Mouse (Mus musculus) neural tube, embryonic 11.5 days (tissue): ENCODE results near the gene Spryd3. TPM values are rescaled to one million over a fixed set of nuclear protein-coding genes. Genes with fewer than 3 reads are reported as not detected.
A peak's percentile ranks its signal among the peaks of the same experiment; 100 is the strongest.

Experiments
- ATAC-seq: fragments of 200-750 bp; cut with Nextera tagmentation; 2 replicates; pipeline ENCODE4 v1.8.0; 2017; ENCODE audit warnings: moderate number of reproducible peaks, mild to moderate bottlenecking, moderate TSS enrichment, moderate library complexity; ENCODE audit not compliant: insufficient read depth, low FRiP score, low TSS enrichment
- DNase-seq: peaks from one replicate; pipeline ENCODE4 v3.0.0-alpha.2; 2015; ENCODE audit warnings: low spot score
- H3K27ac ChIP-seq: fragments of 300-500 bp; sonication (generic); 2 replicates; pipeline ENCODE4 v1.5.1; 2014; ENCODE audit warnings: low read depth, mild to moderate bottlenecking, low read length
- H3K27me3 ChIP-seq: fragments of 300-500 bp; sonication (generic); 2 replicates; pipeline ENCODE4 v1.6.1; 2014; ENCODE audit warnings: mild to moderate bottlenecking, low read length, mixed read lengths; ENCODE audit not compliant: control insufficient read depth, insufficient read depth
- H3K36me3 ChIP-seq: fragments of 300-500 bp; sonication (generic); 2 replicates; pipeline ENCODE4 v1.6.1; 2014; ENCODE audit warnings: mild to moderate bottlenecking, low read length, moderate library complexity, mixed read lengths; ENCODE audit not compliant: control insufficient read depth, insufficient read depth
- H3K4me1 ChIP-seq: fragments of 300-500 bp; sonication (generic); 2 replicates; pipeline ENCODE4 v1.6.1; 2014; ENCODE audit warnings: low read length, mixed read lengths; ENCODE audit not compliant: control insufficient read depth, insufficient read depth
- H3K4me2 ChIP-seq: fragments of 300-500 bp; sonication (generic); 2 replicates; pipeline ENCODE4 v1.6.1; 2014; ENCODE audit warnings: low read depth, mild to moderate bottlenecking, moderate library complexity
- H3K4me3 ChIP-seq: fragments of 300-500 bp; sonication (generic); 2 replicates; pipeline ENCODE4 v1.5.1; 2014; ENCODE audit warnings: low read depth, low read length
- H3K9ac ChIP-seq: fragments of 300-500 bp; sonication (generic); 2 replicates; pipeline ENCODE4 v1.6.1; 2014; ENCODE audit warnings: mild to moderate bottlenecking, low read length
- H3K9me3 ChIP-seq: fragments of 300-500 bp; sonication (generic); 2 replicates; pipeline ENCODE4 v1.6.1; 2016; ENCODE audit warnings: low read length; ENCODE audit not compliant: control insufficient read depth
- WGBS: fragments of 180-500 bp; shearing (Covaris S2); extraction: QIAGEN DNeasy Blood & Tissue Kit; methylation state at CpG from one replicate; pipeline ENCODE4 v1.1.7; 2014; 5-methylcytosine and 5-hydroxymethylcytosine counted together
- polyA plus RNA-seq: library from polyadenylated mRNA; unstranded; fragments of >200 nt; fragmentation: Nextera tagmentation; extraction: Ambion mirVana; gene quantifications from 2 replicates; pipeline ENCODE4 v1.2.1, GENCODE M21; 2014

The Spryd3 gene
- polyA plus RNA-seq, 1 experiment from 2014 or later, result 17.0 TPM

- Histone ChIP-seq H3K9ac (no peak overlapping the region), H3K36me3 (no peaks in the 10 kb centered on the region), H3K27me3 (peaks cover 26% of the 10 kb centered on the region), H3K4me1 (peaks cover 31% of the 10 kb centered on the region), H3K27ac (no peak overlapping the region), H3K4me2 (no peak overlapping the region), H3K4me3 (no peak overlapping the region), H3K9me3 (no peaks in the 10 kb centered on the region)
- WGBS, result 26% methylated on average over 18 of the region's 18 CpGs
- DNase-seq, result no peak
- no peak for ATAC-seq
Observed at GRCm38 (mm10) chr15:102105764-102106730, 30.0 kb downstream of the Spryd3 start.

DNA sequence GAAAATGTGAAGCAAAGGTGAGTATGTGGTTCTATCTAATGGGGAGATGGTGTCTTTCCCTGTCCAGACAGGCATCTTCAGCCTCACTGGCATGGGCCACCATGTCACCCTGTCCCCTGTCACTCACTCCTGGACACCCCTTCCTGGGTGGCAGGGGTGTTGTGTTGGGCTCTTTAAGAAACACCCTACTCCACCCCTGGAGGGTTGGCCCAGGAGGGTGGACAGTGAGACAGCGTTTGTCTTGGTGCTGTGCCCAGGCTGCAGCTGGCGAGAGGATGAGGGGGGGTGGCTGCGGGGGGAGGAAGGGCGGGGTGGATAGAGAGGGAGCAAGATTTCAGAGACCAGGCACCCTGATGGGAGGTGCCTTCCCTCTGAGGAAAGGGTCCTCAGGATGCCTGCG lies 30.7 kb downstream of the Spryd3 start:
- Histone ChIP-seq H3K27me3 (peaks cover 26% of the 10 kb centered on the region), H3K27ac (no peak overlapping the region), H3K4me1 (peaks cover 37% of the 10 kb centered on the region), H3K9ac (no peak overlapping the region), H3K4me3 (no peak overlapping the region), H3K4me2 (no peak overlapping the region), H3K36me3 (no peaks in the 10 kb centered on the region), H3K9me3 (no peaks in the 10 kb centered on the region)
- no peak for ATAC-seq
- 71% methylated on average over 5 of the region's 5 CpGs for WGBS
- DNase-seq, result no peak

- Histone ChIP-seq H3K9me3 (no peaks in the 10 kb centered on the region), H3K4me1 (peaks cover 46% of the 10 kb centered on the region), H3K27me3 (peaks cover 26% of the 10 kb centered on the region), H3K4me2 (peak overlapping the region; percentile 36), H3K4me3 (0 out of 2 replicates have a peak overlapping the region, but pooled peaks have one; percentile 19), H3K27ac (0 out of 2 replicates have a peak overlapping the region, but pooled peaks have one; percentile 8), H3K36me3 (no peaks in the 10 kb centered on the region), H3K9ac (no peak overlapping the region)
- no peak for ATAC-seq
- WGBS, result 22% methylated on average over 12 of the region's 12 CpGs
- DNase-seq, result peak; percentile 39
Observed at GRCm38 (mm10) chr15:102103947-102104555, 32.0 kb downstream of the Spryd3 start.

- Histone ChIP-seq H3K9ac (peak overlapping the region; percentile 53), H3K4me1 (peaks cover 46% of the 10 kb centered on the region), H3K27ac (peak overlapping the region; percentile 76), H3K4me2 (peak overlapping the region; percentile 36), H3K9me3 (no peaks in the 10 kb centered on the region), H3K36me3 (no peaks in the 10 kb centered on the region), H3K27me3 (peaks cover 27% of the 10 kb centered on the region), H3K4me3 (peak overlapping the region; percentile 20; the same call in 1 of the 2 replicates)
- no peak for ATAC-seq
- DNase-seq, result peak; percentile 20
- WGBS, result 2% methylated on average over 14 of the region's 14 CpGs
Observed at GRCm38 (mm10) chr15:102103371-102103946, 32.6 kb downstream of the Spryd3 start.

DNA sequence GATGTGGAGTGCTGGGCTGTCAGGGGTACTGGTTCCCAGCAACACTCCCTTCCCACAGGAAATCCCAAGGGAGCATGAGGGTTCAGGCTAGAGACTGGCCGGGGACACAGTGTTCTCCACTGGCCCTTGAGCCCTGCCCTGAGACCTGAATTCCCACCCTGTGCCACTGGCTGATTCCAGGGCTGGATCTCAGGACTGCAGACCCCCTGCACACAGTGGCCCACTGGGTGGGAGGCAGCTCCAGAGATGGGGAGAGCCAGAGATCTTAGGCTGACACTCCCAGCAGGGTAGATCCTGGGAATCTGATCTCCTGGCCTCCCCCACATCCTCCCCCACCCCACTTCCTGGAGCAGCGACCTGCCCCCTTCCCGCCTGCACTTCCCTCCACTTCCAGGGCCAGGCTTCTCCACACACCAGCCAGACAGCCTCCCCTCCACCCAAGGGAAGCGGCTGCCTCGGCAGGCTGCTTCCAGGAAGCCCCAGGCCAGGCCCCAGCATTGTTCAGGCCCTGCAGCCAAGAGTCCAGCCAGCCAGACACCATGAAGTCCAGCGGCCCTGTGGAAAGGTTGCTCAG lies 33.4 kb downstream of the Spryd3 start:
- peaks cover 27% of the 10 kb centered on the region for H3K27me3 ChIP-seq
- H3K4me1 ChIP-seq, result peaks cover 46% of the 10 kb centered on the region
- peak; percentile 22 for DNase-seq

DNA sequence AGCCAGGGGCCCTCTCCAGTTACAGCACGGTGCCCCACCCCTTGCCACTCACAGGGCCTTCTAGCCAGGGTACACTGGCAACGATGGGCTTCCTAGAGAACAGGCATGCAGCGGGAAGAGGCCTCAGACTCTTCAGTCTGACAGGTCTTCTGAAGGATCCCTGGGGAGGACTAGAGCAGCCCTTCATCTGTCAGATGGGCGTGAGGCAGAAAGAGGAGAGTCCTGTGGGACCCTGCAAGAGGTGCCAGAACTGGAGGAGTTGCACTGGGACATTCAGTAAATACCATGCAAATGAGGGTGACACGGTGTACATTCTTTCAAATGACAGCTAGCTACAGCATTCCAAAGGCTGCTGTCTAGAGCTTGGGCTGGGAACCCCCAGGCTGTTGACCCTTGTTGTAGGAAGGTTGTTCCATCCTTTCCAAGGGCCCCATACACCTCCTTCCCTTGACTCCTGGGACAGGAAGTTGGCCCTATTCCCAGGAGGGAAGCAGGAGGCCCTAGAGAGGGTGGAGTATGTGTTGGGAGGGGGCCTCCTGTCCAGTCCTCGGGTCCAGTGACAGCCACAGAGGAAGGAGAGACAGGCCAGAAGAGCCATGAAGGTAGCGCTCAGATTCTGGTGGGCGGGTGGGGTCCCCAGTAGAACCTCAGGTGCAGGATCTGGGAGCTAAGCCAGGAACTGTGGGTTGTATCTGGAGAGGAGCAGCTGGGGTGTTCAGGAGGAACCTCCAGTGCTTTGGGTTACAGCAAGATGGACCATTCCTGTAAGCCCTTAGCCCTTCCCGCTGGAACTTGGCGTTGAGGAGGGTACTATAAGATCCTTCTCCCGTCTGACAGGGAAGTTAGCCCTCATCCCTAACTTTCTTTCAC lies 34.1 kb downstream of the Spryd3 start:
- H3K4me2 ChIP-seq, result no peak overlapping the region
- H3K4me3 ChIP-seq, result no peak overlapping the region
- H3K36me3 ChIP-seq, result peaks cover 2% of the 10 kb centered on the region; the same call in 1 of the 2 replicates
- H3K9me3 ChIP-seq, result no peaks in the 10 kb centered on the region
- no peak overlapping the region; the same call in 1 of the 2 replicates for H3K9ac ChIP-seq
- DNase-seq (no peak), ATAC-seq (no peak)
- WGBS, result 32% methylated on average over 11 of the region's 11 CpGs
- H3K27ac ChIP-seq, result peak overlapping the region; percentile 76; the same call in 1 of the 2 replicates
- H3K27me3 ChIP-seq, result peaks cover 20% of the 10 kb centered on the region
- peaks cover 42% of the 10 kb centered on the region for H3K4me1 ChIP-seq

More for the DNA sequence above, 33.4 kb downstream of the Spryd3 start:
- peak overlapping the region; percentile 53 for H3K9ac ChIP-seq
- H3K4me2 ChIP-seq, result peak overlapping the region; percentile 36
- H3K4me3 ChIP-seq, result peak overlapping the region; percentile 20; the same call in 1 of the 2 replicates
- 19% methylated on average over 6 of the region's 6 CpGs for WGBS
- H3K27ac ChIP-seq, result peak overlapping the region; percentile 76
- no peak for ATAC-seq
- no peaks in the 10 kb centered on the region for H3K36me3 ChIP-seq
- no peaks in the 10 kb centered on the region for H3K9me3 ChIP-seq

- ATAC-seq (no peak; the same call in 1 of the 2 replicates), DNase-seq (no peak)
- H3K9ac ChIP-seq, result no peak overlapping the region
- H3K36me3 ChIP-seq, result peaks cover 2% of the 10 kb centered on the region
- H3K4me3 ChIP-seq, result peak overlapping the region; percentile 47
- peaks cover 36% of the 10 kb centered on the region for H3K4me1 ChIP-seq
- peak overlapping the region; percentile 49; the same call in 1 of the 2 replicates for H3K27ac ChIP-seq
- 35% methylated on average over 10 of the region's 10 CpGs for WGBS
- peaks cover 12% of the 10 kb centered on the region for H3K27me3 ChIP-seq
- no peaks in the 10 kb centered on the region for H3K9me3 ChIP-seq
- peak overlapping the region; percentile 83 for H3K4me2 ChIP-seq
Observed at GRCm38 (mm10) chr15:102100996-102101671, 34.9 kb downstream of the Spryd3 start.
